Mouse (Mus musculus): Measurements from ENCODE around the gene Ogfrl1.
"Not testable (repeated sequence)": the region's sequence is repeated elsewhere in the genome, so short reads cannot be mapped to it uniquely, and the experiment has no call there.

Gene Ogfrl1

DNA sequence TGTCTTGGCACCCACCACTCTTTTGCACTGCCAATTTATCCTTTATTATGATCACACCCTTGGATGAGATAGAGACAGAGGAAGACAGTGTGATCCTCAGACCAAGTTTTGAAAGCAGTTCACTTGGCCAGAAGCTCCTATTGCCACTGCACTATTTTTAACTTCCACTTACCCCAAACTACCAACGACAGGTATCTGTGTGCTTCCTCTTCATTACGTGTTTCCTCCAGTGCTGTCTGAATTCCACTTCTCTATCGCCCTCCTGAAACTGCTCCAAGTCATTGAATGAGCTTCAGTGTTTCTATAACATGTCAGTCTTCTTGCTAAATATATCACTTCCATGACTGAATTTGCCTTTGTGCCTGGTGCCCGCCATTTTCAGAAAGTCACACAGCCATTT lies at the start of gene Ogfrl1:
Gene Ogfrl1 (minus strand): TSS at position 150 of the 400 bp plus-strand sequence.
- CTCF ChIA-PET = no interaction called here

DNA sequence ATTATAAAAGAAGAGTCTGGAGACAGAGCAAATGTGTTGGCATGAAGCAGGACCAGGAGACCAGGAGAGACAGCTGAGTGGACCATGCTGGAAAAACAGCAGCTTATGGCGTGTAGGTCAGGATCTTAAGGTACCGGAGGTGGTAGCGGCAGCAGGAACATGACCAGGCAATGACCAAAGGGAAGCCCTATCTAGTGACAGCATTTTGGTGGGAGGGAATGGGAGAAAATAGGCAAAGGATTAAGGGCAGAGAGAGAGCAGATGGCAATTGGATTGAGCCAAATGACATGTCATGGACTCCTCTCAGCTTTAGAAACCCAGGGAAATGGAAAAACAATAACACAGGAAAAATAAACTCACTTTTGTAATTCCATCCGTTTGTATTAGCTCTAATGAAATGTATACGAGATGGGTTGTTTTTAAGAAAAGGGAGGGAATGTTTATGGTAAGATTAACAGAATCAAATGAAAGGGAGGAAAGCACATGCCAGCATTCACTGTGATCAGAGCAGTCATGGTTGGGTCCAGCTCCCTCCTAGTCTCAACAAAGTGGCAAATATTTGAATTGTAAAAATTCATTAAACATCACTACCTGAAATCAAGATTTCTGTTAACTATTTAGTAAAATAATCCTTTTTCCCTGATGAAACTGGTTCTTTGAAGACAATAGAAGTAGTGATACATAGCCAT lies 48.3 kb upstream of the Ogfrl1 start:
- CTCF ChIA-PET = no interaction called here

DNA sequence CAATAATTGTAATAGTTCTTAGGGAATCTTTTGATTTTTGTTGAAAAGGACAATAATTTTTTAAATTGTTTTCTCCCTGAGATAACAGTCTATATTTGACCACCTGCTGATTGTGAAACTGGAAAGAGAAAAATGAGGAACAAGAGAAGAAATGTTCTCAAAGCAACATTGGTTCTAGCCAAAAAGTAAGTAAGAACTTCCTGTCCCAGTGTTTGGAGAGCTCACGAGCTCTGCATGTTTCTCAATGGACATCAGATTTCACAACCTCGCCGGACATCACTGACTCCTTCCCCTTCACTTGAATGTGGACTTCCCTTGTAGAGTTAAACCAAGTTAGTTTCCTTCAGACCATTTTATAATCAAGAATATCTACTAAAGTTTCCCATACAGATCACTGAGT lies 36.0 kb upstream of the Ogfrl1 start:
- CTCF ChIA-PET = interaction anchor here (0.7 kb wide), 1 partner anchor 22 kb away, joined by 4 read pairs; no protein-coding TSS in a partner anchor

DNA sequence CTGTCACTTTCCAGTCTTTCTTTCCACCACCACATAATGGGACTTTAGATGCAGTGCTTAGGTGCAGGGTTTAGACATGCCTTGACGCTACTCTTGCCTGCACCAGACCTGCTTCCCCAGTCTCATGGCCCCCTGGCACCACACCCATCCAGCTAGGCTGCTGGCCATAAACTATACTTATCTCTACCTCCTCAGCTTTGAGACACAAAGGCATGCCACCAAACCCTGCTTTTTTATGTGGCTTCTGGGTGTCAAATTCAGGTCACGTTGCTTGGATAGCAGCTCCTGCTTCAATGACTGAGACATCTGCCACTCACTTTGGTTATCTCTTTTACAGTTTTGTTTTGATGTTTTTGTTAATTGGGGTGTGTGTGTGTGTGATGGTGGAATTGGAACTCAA lies 28.9 kb upstream of the Ogfrl1 start:
- CTCF ChIA-PET = no interaction called here

DNA sequence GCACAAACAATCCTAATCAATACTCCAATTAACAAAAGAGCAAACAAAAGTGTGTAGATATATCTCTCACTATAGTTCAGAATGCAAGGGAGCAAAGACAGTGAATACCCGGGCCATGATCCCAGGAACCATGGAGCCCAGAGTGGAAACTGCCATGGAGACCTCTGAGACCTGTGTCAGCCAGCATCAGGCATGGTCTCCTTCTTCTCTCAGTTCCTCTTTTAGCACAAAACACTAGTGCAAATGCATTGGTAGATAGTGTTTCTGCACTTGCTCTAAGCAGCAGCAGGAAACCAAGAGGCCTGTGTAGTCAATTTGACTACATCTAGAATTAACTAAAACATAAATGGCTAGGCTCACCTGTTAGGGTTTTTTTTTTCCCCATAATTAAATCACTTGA lies 21.4 kb upstream of the Ogfrl1 start:
- CTCF ChIA-PET = no interaction called here

DNA sequence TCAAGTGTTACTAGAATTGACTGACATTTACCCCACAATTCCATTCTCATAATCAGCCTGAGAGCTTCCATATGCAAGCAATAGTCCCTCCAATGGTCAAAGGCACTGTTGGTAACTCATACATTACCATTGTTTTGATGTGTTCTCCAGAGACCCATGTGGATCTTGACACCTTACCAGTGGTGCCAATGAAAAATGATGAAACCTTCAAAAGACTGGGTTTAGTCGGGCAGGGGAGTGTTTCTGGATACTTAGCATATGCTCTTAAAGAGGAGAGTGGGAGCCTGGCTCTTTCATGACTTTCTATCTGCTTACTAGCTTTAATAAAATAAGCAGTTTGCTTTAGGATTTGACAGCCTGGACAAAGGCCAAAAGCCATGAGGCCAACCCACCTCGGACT lies 20.5 kb upstream of the Ogfrl1 start:
- CTCF ChIA-PET = interaction anchor here (0.6 kb wide), 1 partner anchor 166 kb away, joined by 3 read pairs; no protein-coding TSS in a partner anchor

DNA sequence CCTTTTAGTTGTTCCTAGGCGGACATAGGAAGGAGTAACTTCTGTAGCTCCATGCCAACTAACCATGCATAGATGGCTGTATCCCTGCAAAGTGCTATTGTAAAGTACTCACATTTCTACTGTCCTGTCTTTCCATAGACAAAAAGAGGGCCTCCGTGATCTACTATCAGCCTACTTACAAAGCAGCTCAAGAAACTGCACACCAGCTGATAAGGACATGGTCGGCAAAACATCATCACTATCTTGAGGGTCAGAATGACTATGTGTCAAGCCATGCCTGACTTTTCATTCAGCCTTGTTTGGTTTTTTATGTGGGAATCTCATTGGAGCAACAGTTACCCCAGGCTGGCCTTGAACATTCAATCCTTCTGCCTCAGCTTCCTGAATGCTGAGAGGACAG lies 20.0 kb upstream of the Ogfrl1 start:
- CTCF ChIA-PET = no interaction called here

DNA sequence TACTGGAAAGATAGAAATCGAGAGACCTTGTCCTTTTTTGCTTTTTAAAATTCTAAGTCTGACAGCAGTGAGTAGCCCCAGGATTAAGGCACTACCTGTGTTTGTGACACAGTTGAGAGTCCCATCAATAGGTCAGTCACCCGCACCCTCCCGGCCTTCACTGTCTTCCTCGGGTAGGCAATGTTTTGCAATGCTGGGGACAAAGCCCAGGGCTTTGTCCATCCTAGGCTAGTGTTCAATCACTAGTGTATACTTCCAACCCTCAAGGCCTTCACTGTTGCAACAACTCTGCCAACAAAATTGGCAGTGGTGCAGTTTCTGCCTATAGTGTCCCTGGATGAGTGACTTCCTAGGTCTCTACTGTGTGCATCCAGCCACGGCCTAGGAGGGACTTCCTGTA lies 14.0 kb upstream of the Ogfrl1 start:
- CTCF ChIA-PET = interaction anchor here (0.6 kb wide), 1 partner anchor 22 kb away, joined by 4 read pairs; no protein-coding TSS in a partner anchor

DNA sequence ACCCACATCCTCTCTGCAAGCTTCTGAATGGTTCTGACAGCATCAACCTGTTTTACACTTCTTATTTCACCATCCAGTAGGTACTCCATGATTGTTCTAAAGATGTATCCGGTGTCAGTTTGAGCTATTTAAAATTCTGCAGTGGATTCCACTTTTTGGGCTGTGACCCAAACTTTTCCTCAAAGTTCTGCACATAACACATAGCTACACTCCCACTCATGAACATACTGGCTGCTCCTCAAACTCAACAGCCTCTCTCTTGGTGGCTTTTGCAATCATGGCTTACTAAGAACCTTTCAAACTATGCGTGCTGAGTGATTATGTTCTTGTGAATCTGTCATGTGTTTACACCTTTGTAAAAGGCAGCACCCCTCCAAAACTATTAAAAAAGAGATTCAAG lies 12.4 kb upstream of the Ogfrl1 start:
- CTCF ChIA-PET = no interaction called here

DNA sequence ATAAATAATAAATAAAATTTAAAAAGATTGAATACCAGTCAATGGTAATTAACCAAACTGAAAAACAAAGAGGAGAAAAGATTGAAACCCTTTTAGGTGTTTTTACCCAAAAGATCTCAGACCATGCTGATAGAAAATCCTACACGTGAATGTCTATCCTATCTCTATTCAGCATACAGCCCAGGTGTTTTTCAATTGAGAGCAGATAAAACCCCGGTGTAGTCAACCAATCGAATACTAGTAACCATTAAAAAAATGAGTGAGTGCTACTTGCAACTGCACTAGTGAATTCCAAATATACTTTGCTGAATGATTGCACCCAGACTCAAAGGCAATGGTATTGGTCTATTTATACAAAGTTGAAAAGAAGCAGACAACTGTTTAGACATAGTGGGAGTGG lies 4.8 kb upstream of the Ogfrl1 start:
- CTCF ChIA-PET = no interaction called here

DNA sequence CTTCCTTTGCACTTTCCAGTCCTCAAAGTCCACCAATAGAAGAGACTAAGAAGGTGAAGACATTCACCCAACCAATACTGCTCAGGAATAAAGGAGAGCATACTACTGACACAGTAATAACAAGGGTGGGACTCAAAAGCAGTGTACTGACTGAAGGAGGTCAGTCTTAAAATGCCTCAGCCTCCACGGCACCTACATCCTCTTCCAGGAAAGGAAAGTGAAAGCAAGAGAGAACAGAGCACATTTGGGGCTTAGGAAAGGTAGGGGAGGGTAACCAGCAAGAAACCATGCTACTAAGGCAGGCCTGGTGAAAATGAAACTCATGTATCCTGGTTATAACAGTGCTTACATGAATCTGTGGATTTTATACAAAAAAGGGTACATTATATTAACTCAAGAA lies 2.0 kb upstream of the Ogfrl1 start:
- CTCF ChIA-PET = no interaction called here

DNA sequence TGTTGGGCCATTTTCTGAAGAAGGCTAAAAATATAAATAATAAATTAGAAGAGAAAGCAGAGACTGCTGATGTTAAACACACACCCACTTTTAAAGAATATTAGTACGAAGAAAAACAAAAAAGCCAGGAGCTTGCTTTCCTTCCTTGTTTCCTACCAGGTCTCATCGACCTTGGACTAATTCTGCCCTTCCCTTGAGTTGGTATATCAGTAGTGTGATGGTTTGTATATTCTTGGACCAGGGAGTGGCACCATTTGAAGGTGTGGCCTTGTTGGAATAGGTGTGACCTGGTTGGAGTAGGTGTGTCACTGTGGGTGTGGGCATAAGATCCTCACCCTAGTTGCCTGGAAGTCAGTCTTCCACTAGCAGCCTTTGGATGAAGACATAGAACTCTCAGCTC lies 3.2 kb downstream of the Ogfrl1 start:
- CTCF ChIA-PET = not testable (repeated sequence)

DNA sequence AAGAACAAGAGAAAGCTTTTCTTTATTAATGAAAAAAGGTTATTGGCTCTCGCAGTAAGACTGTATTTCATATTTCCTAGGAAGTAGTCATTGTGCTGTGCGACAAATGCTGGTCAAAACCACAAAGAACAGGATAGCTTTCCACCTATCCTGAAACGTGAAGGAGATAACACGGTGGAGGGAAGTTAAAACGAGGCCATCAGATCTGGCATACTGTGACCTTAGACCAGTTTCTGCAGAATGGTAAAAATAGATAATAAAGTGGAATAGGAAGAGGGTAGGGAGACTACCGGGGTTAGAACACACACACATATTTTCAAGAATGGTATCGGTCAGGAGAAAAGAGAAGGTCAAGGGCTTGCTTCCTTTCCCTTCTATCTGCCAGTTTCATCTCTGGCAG lies 5.8 kb downstream of the Ogfrl1 start:
- CTCF ChIA-PET = interaction anchor here (0.5 kb wide), 1 partner anchor 527 kb away, joined by 4 read pairs; no protein-coding TSS in a partner anchor

DNA sequence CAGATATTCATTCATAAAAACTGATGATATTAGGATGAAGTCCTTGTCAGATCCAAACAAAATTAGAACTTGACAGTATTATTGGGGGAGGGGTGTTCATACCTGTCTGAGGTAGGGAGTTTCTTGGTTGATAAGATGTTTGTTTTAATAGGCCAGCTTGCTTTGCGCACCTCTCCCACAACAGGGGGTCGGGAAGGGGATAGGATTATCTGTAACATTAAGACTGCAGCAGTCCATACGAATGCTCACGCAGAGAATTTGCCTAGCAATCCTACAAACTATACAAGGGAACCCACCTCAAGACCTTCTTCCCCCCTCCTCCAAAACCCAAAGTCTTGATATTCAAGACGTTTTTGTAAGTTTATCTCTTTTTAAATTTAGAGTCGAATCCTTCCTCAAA lies 13.2 kb downstream of the Ogfrl1 start:
- CTCF ChIA-PET = interaction anchor here (0.6 kb wide), 1 partner anchor 122 kb away, joined by 7 read pairs; no protein-coding TSS in a partner anchor

DNA sequence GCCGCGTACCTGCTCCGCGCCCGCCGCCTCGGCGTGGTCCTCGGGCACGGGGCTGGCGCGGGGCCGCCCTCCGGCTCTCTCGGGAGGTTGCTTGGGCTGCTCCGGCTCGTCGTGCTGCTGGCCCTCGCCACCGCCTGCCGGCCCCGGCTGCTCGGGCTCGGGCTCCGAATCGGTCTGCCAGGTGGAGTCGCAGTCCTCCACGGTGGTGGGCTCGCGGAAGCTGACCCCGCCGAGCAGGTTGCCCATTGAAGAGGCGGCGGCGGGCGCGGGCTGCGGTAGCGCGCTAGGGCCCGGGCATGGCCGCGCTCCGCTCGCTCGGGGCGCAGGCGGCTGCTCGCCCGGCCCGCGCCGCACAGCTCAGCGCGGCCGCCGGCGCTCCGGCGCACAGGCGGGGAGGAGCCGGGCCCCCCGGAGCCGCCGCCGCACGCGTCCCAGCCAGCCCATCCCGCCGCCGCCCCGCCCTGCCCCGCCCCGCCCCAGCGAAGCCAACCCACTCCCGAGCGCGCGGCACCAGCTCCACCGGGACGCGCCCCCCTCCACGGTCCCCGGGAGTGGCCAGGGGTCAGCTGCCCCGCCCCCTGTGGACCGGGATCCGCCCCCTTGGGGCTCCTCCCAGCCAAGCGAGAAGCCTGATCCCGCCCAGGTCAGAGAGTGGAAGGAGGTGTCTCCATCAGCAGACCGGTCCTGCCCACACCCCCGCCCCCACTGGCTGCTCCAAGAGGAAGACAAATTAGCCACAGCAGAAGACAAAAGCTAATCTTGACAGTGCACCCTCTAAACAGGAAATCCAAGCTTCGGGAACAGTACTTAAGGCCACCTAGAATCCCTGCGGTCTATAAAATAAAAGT lies 14.5 kb downstream of the Ogfrl1 start:
- CTCF ChIA-PET = no interaction called here

DNA sequence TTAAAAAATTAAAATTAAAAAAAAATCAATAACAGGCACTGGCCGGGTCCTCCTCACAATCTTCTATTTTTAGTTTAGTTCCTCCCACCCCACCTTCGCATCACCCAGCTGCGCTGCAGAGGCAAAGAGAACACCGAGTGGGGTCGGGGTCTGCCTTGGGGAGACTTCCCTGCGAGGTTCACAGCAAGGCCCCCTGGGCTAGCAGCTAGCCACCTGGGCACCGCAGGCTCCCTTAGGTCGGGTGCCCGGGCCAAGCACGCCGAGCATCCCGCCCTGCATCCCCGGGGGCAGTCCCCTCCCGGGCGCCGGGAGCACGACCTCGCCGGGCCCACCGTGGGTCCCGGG lies 15.1 kb downstream of the Ogfrl1 start:
- CTCF ChIA-PET = no interaction called here

DNA sequence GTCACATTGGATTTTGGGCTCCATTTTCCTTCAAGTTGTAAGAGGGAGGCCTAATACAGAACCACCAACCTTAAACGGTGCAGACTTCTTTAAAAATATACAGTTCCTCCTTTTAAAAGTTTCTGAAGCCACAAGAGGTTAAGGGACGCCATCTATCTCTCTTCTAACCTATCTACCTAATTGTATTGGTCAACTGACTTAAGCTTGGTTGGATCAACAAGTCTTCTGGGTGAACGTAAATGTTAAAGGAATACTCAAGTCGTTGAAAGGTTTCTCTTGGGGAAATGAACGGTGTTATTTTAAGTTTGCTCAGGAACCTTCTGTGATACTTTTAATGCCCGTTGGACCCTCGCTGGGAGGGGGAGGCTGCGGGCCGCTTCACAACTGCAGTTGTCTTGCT lies 15.5 kb downstream of the Ogfrl1 start:
- CTCF ChIA-PET = no interaction called here

DNA sequence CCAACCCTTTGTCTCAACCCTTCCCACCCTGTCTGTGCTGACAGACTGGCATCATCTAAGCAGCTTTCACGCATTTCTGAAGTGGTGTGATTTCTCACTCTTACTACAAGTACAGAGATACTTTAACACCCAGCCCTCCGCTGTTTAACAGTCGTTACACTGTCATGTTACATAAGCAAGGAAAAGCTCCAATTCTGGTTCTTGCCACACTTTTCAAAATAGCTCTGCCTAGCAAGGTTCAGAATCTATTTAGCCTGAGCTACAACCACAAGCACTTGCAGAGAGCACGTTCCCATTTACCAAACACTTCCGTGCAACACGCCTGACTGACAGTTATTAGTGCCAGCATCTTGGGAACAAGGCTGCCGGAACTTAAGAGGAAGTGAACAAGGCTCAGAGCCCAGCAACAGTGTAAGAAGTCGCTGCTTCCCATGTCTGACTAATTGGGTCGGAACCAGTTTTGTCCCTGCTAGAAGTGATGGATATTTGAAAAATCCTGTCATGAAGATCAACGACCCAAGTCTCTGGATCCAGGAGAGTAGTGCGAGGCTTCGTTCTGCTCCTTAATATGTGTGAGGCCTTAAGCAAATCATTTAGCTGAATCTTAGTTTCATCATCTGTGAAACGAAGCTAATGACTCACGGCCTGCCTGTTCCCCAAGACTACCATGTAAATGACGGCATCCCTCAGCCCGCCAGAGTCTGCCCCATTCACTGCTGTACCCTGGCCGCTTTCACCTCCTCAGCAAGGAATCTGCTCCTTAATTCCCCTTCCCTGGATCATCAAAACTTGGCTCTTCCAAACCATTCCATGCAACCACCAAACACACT lies 17.4 kb downstream of the Ogfrl1 start:
- CTCF ChIA-PET = no interaction called here

DNA sequence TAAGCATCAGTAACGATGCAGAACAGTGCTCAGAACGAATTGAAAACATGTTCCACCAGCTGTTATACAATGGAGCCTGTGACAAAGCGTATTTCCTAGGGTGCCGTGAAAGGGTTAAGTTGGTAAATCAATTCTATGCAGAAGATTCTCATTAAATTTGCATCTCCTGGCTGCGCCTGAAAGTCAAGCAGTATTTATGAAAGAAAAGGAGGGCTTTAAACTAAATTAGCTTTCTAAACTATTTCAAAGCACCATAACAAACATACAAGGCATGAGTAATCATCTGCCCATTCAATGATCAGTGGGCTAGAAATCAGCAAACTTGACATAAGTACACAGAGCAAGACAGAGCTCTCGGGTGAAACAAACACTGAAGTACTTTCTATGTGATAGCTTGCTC lies 18.3 kb downstream of the Ogfrl1 start:
- CTCF ChIA-PET = no interaction called here

DNA sequence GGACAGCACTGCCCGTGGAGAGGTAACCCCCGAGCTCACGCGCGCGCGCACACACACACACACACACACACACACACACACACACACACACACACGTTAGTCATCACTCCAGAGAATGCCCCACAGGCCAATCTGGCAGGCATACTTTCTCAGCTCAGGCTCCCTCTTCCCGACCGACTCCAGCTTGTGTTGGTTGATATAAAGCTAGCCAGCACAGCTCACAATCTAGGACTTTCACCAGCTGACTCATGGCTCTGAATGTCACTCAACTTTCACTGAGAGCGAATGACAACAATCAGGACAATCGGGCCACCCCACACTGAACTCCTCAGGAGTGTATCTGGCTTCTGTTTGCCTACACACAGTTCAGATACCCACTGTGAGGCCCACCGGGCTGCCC lies 20.0 kb downstream of the Ogfrl1 start:
- CTCF ChIA-PET = interaction anchor here (0.5 to 0.6 kb wide), 2 partner anchors 47 to 156 kb away, joined by 3 read pairs; no protein-coding TSS in a partner anchor

DNA sequence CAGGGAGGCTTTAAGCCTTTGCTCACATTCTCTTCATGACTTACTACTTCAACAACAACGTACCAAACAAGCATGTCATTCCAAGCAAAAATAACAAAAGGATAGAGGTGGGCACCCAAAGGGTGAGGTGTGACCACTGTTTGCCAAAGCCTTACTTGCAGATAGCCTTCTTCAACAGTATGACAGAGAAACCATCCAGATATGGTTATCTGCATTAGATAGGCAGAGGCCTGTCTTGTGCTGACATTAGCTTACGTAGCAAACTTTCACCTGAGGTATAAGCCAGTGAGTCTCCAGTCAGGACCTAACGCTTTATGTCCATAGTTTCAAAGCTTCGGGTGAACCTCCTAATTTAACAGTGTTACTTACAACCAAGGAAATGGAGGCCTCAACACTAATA lies 23.4 kb downstream of the Ogfrl1 start:
- CTCF ChIA-PET = no interaction called here

DNA sequence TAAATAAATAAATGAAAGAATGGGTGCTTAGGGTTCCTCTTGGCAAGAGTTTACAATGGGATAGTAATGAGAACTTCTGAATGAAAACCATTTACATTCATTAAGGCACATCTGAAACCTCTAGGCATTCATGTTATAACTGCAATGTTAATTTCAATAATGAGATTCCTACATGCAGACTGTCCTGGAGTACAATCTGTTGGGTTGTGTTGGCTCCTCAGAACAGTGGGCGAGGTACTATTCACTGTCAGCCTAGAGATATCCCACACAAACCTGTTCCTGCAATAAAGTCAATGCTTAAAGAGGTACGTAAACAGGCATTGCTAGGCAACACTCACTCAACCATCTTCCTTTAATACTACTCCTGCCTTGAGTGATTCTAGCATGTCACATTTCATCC lies 32.0 kb downstream of the Ogfrl1 start:
- CTCF ChIA-PET = no interaction called here

All from spleen, embryonic (tissue).